Mouse (Mus musculus): Measurements from ENCODE around the gene Armc5. TPM values are rescaled to one million over a fixed set of nuclear protein-coding genes. Genes with fewer than 3 reads are reported as not detected.
A peak's percentile ranks its signal among the peaks of the same experiment; 100 is the strongest.

The Armc5 gene
- total RNA-seq (2022), result 10 to 100 TPM; 10.0 to 14.7 (median 11.9) TPM

- DNase-seq (ENCODE audit: low spot score in 2 of 2), result peak; percentile 71 to 88
Measured at GRCm38 (mm10) chr7:128236856-128237592, at the start of gene Armc5. Armc5 (plus strand) TSS chr7:128237342.

GRCm38 (mm10) chr7:128201607-128202006 is 35.5 kb upstream of the Armc5 start:
- no peak for DNase-seq (ENCODE audit: low spot score in 2 of 2)

GRCm38 (mm10) chr7:128203071-128203470 is 34.1 kb upstream of the Armc5 start:
- DNase-seq (ENCODE audit: low spot score in 2 of 2), result no peak

GRCm38 (mm10) chr7:128204179-128204578 is 33.0 kb upstream of the Armc5 start:
- no peak for DNase-seq (ENCODE audit: low spot score in 2 of 2)

GRCm38 (mm10) chr7:128205695-128206094 is 31.4 kb upstream of the Armc5 start:
- DNase-seq (ENCODE audit: low spot score in 2 of 2), result no peak

- DNase-seq (ENCODE audit: low spot score in 2 of 2), result no peak
Measured at GRCm38 (mm10) chr7:128206152-128206551, 31.0 kb upstream of the Armc5 start, which contains the start of gene Cox6a2. Cox6a2 (minus strand) TSS chr7:128206387.

GRCm38 (mm10) chr7:128208187-128208586 is 29.0 kb upstream of the Armc5 start:
- peak; percentile 17 to 55 for DNase-seq (ENCODE audit: low spot score in 2 of 2)

GRCm38 (mm10) chr7:128209826-128210225 is 27.3 kb upstream of the Armc5 start:
- DNase-seq (ENCODE audit: low spot score in 2 of 2), result no peak

- DNase-seq (ENCODE audit: low spot score in 2 of 2), result no peak
Measured at GRCm38 (mm10) chr7:128219952-128220351, 17.2 kb upstream of the Armc5 start.

GRCm38 (mm10) chr7:128220936-128221335 is 16.2 kb upstream of the Armc5 start:
- no peak for DNase-seq (ENCODE audit: low spot score in 2 of 2)

GRCm38 (mm10) chr7:128231741-128232140 is 5.4 kb upstream of the Armc5 start:
- no peak for DNase-seq (ENCODE audit: low spot score in 2 of 2)

- DNase-seq (ENCODE audit: low spot score in 2 of 2), result no peak
Measured at GRCm38 (mm10) chr7:128234796-128235195, 2.3 kb upstream of the Armc5 start.

- no peak for DNase-seq (ENCODE audit: low spot score in 2 of 2)
Measured at GRCm38 (mm10) chr7:128235481-128235880, 1.7 kb upstream of the Armc5 start.

GRCm38 (mm10) chr7:128236426-128236825 is 716 bp upstream of the Armc5 start:
- no peak for DNase-seq (ENCODE audit: low spot score in 2 of 2)

GRCm38 (mm10) chr7:128237593-128237926 is 418 bp downstream of the Armc5 start:
- DNase-seq (ENCODE audit: low spot score in 2 of 2), result no peak

- peak; percentile 98 for DNase-seq (ENCODE audit: low spot score in 2 of 2)
Measured at GRCm38 (mm10) chr7:128237927-128238778, 1.0 kb downstream of the Armc5 start, which contains the start of gene 9130023H24Rik. 9130023H24Rik (minus strand) TSS chr7:128238031.

GRCm38 (mm10) chr7:128238991-128239390 is 1.8 kb downstream of the Armc5 start:
- DNase-seq (ENCODE audit: low spot score in 2 of 2), result no peak

GRCm38 (mm10) chr7:128240131-128240784 is 3.1 kb downstream of the Armc5 start:
- no peak for DNase-seq (ENCODE audit: low spot score in 2 of 2)

- DNase-seq (ENCODE audit: low spot score in 2 of 2), result no peak
Measured at GRCm38 (mm10) chr7:128242331-128242730, 5.2 kb downstream of the Armc5 start.

- no peak for DNase-seq (ENCODE audit: low spot score in 2 of 2)
Measured at GRCm38 (mm10) chr7:128243921-128244320, 6.8 kb downstream of the Armc5 start.

- no peak for DNase-seq (ENCODE audit: low spot score in 2 of 2)
Measured at GRCm38 (mm10) chr7:128244410-128245025, 7.4 kb downstream of the Armc5 start.
